Mouse (Mus musculus): ENCODE results near the gene Sp6.

- peak; percentile 87 for TF ChIP-seq CTCF (IDR thresholded peaks at IDR 0.05; ENCODE audit: borderline replicate concordance, extremely low read depth, insufficient read depth, insufficient read length)
- TF ChIP-seq POLR2A (IDR thresholded peaks at IDR 0.05; ENCODE audit: borderline replicate concordance, extremely low read depth, insufficient read depth, insufficient read length, poor library complexity, severe bottlenecking) = no peak
These were observed 16.7 kb downstream of the Sp6 start, which contains the start of gene Scrn2 for GRCm38 (mm10) chr11:97029686-97030417.
